Mouse (Mus musculus) left cerebral cortex, adult 8-10 months (tissue): Measurements from ENCODE around the gene Frmd6. TPM values are rescaled to one million over a fixed set of nuclear protein-coding genes. Genes with fewer than 3 reads are reported as not detected.

Source experiments
- DNase-seq, 2 experiments: peaks; one replicate each; pipeline ENCODE4 v3.0.0; 2022; ENCODE audit warnings: low spot score in 2 of 2
- total RNA-seq, 4 experiments: library from RNA; stranded (reverse); gene quantifications; 2 replicates each; pipeline ENCODE4 v1.2.4; 2022

Frmd6 gene
- total RNA-seq, 4 experiments from 2014 or later = 31.3 to 40.3 (median 37.5) TPM

GRCm38 (mm10) chr12:70896068-70896467, 70.8 kb downstream of the Frmd6 start:
- DNase-seq = no peak

GRCm38 (mm10) chr12:70897434-70897833, 72.1 kb downstream of the Frmd6 start:
- no peak for DNase-seq

DNA sequence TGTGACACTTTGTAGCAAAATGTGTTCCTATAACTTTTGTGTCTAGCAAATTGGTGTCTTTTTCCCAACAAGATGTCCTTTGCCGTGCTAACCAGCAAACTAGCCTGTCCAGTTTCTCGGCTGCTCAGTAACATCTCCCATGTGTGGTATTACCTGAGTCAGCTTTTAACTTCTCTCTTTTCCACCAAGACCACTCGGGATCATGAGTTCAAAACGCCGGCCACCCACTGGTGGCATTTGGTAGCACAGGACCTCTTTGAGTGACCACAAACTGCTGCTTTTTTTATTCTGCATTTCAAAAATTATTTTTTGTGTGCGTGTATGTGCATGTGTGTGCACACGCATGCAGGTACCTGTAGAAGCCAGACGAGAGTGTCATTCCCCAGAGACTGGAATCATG, 73.1 kb downstream of the Frmd6 start:
- no peak for DNase-seq

GRCm38 (mm10) chr12:70904471-70904870, 79.2 kb downstream of the Frmd6 start:
- DNase-seq = peak in 1 of 2 experiments; percentile 1

DNA sequence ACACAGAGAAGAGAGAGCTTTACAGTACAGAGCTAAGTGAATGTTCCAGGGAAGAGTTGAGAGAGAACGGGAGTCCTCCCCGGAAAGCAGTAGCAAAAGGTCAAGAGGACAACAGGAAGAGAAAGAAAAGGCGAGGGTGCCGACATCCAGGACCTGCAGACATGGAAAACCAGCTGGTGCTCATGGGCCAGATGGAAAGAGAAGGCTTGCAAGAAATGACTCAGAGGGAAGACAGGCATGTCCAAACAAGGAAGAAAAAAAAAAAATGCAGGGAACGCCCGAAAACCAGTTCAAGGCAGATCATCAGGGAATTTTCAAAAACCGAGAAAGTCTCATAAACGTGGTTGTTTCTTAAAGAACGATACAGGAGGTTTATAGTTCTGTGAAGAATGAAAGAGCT, 81.6 kb downstream of the Frmd6 start:
- no peak for DNase-seq

GRCm38 (mm10) chr12:70907651-70908050, 82.3 kb downstream of the Frmd6 start:
- DNase-seq = no peak

DNA sequence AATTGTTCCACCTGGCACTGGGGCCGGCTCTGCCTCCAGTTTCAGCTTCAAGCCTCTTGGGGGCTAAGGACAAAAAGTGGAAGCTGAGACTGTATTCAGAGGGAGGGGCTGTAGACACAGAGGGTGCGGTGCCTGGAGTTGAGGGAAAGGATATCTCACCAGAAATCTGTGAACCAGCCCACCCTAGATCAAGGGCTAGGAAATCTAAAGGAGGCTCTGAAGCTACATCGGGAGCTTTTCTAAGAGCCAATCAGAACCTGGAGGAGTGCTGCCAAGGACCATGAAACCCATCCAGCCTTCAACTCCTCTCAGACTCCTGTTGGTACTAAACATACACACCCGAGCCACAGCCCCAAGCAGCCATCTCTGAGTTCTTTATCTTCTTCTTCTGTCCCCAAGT, 82.8 kb downstream of the Frmd6 start:
- no peak for DNase-seq

DNA sequence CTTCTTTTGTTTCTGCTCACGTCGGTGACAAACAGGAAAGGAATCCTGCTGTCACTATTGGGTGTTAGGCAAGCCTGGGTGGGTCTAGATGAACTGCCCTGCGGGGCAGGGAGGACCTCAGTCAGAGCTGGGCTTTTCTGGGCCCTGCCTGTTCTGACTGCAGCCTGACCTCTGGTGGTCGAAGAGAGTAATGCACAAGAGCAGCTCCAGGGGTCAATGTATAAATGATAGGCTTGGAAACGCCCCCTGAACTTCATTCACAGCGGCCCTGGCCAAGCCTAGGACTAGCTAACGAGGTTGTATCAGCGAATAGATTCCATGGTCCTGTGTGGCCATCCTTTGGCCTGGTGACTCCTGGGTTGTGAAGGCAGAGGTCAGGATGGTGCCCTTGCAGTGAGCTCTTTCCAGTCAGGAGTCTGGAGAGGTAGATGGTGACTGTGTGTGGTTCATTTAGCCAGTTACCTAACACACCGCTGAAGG, 85.0 kb downstream of the Frmd6 start:
- peak in 1 of 2 experiments; percentile 71 for DNase-seq

DNA sequence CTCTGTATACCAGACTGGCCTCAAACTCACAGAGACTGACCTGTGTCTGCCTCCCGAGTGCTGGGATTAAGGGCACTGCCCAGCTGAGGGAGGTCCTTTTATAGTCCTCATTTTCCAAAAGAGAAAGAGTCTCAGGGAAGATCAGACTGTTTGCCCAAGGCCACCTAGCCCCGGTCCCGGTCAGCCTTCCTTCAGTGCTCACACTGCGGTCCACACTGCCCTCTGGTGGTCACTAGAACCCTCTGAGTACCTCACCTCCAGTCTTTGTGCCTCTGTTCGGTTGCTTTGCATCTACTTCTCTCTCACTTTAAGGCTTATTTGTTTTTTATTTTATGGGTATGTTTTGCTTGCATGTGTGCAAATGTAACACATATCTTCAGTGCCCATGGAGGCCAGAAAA, 85.7 kb downstream of the Frmd6 start:
- DNase-seq = peak in 1 of 2 experiments; percentile 56

GRCm38 (mm10) chr12:70911676-70912379, 86.5 kb downstream of the Frmd6 start:
- no peak for DNase-seq

DNA sequence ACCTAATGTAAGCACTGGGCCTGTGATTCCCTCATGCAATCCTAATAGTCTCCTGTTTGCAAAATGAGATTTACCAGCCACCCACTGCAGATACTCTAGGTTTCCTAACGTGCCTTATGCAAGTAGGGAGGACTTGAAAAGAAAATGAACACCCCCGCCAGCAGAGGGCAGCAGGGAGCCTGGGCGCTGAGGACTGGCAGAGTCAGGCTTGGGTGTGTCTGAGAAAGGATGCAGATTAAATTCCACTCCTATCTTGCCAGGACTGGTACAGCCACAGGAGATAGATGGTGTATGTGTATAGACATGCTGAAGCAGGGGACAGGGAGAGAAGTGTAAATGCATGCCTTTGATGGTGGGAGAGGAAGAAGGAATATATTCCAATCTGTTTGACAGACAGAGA, 88.1 kb downstream of the Frmd6 start:
- DNase-seq = no peak

- no peak for DNase-seq
These were observed 89.1 kb downstream of the Frmd6 start for GRCm38 (mm10) chr12:70914387-70914786.

GRCm38 (mm10) chr12:70929781-70930180, 104.5 kb downstream of the Frmd6 start:
- DNase-seq = no peak

- DNase-seq = no peak
These were observed 111.8 kb downstream of the Frmd6 start for GRCm38 (mm10) chr12:70937150-70937549.

DNA sequence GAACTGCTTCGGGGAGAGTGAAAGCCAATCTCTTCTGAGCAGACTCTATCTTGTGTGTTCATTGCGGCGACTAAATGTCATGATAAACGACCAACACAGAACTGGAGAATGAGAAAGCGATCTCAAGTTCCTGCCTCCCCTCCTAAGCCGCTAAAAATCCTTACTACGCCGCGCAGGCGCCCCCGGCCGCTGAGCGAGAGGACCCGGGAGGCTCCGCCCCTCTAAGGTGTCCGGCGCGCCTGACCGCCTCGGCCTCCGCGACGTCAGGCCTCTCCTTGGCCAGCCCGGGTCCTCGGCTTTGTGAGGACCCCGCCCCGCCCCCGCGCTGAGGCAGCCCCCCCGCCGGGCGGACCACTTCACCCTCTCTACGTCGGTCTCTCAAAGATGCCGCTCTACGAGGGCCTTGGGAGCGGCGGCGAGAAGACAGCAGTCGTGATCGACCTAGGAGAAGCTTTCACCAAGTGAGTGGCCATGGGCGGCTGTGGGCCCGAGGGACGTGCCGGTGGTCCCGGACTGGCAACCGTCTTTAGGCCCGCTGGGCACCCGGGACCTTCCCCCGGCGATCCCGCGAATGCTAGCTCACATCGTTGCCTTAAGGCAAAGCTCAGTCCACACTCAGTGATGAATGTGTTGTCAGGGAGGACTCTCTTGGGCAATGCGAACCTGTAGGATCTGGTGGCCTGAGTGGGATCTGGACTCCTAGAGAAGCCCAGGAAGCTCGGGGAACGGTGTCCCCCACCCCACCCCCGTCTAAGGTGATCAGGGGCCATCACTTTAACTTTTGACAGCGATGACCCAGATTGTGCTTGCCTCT, 112.5 kb downstream of the Frmd6 start, which contains the start of gene Actr10:
TSS of gene Actr10 (plus strand) at position 287 of the 814 bp plus-strand sequence.
- peak; percentile 76 to 90 for DNase-seq

DNA sequence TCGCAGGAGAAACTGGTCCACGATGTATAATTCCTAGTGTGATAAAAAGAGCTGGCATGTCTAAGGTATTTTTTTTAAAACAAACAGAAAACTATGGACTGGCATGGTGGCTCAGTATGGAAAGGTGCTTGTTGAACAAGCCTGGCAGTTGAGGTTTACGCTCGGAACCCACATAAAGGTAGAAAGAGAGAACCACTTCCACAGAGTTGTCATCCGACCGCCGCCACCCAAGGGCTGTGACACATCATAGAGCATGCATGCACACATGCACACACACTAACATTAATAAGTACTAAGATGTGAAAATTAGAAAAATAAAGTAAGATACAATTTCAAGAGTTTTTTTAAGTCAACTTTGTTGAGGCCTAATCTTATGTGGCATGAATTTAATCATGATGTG, 115.5 kb downstream of the Frmd6 start:
- DNase-seq = no peak

DNA sequence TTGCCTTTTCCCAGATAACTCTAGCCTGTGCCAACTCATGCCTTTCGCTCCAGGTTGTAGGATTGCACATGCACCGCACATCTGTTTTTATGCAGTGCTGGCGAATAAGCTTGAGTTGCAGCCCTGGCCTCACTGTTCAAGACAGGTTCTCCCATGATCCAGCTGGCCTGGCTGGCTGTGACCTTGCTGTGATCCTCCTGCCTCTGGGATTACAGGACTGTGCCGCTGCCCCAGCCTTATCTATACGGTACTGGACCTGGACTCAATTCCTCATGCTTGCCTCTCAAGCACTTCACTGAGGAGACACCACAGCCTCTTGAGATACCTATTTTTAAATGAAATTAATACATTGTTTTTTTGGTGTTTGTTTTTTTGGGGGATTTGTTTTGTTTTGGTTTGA, 118.9 kb downstream of the Frmd6 start:
- DNase-seq = no peak

DNA sequence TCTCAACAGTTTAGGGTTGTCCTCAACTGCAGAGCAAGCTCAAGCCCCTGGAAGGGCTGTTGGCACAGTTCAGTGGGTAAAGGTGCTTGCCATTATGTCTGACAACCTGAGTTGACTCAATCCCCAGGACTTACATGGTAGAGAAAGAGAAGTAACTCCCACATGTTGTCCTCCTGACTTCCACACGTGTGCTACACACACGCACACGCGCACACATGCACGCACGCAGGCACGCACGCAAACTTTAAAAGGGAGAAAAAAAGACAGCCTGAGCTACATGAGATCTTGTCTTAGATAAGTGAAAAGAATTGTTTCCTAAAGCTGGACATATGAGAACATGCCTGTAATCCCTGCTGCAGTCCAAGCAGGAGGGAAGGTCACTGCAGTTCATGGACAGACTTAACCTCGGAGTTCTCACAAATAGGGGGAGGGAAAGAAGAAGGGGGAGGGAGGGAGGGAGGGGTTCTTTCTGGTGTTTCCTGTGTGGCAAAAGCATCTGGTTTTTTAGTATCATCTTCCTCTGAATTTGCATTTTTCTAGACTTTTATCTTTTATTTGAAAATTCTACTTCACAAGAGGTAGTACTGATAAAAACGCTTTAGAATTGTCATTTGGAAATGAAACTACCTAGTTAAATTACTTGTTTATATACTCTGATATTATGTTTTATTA, 121.4 kb downstream of the Frmd6 start:
- DNase-seq = no peak
